Mouse (Mus musculus) lung, embryonic 15.5 days (tissue): ENCODE measurements around the gene Tpst1. TPM values are rescaled to one million over a fixed set of nuclear protein-coding genes. Genes with fewer than 3 reads are reported as not detected.

Experiments used
- ATAC-seq: fragments of 200-750 bp; cut with Nextera tagmentation; 2 replicates; pipeline ENCODE4 v1.8.0; 2017; ENCODE audit warnings: moderate number of reproducible peaks, borderline replicate concordance; ENCODE audit not compliant: low FRiP score, low TSS enrichment; ENCODE audit errors: extremely low read depth
- H3K27ac ChIP-seq: fragments of 300-500 bp; sonication (generic); 2 replicates; pipeline ENCODE4 v1.5.1; 2015; ENCODE audit warnings: moderate library complexity, mild to moderate bottlenecking, inconsistent platforms
- H3K27me3 ChIP-seq: fragments of 300-500 bp; sonication (generic); 2 replicates; pipeline ENCODE4 v1.6.1; 2015; ENCODE audit warnings: inconsistent platforms
- H3K36me3 ChIP-seq: fragments of 300-500 bp; sonication (generic); 2 replicates; pipeline ENCODE4 v1.6.1; 2015; ENCODE audit warnings: inconsistent platforms
- H3K4me1 ChIP-seq: fragments of 300-500 bp; sonication (generic); 2 replicates; pipeline ENCODE4 v1.6.1; 2015; ENCODE audit warnings: inconsistent platforms
- H3K4me2 ChIP-seq: fragments of 300-500 bp; sonication (generic); 2 replicates; pipeline ENCODE4 v1.6.1; 2015; ENCODE audit warnings: inconsistent platforms, mild to moderate bottlenecking, moderate library complexity
- H3K4me3 ChIP-seq: fragments of 300-500 bp; sonication (generic); 2 replicates; pipeline ENCODE4 v1.5.1; 2015; ENCODE audit warnings: mild to moderate bottlenecking, inconsistent platforms
- H3K9ac ChIP-seq: fragments of 300-500 bp; sonication (generic); 2 replicates; pipeline ENCODE4 v1.6.1; 2015; ENCODE audit warnings: inconsistent platforms
- H3K9me3 ChIP-seq: fragments of 300-500 bp; sonication (generic); 2 replicates; pipeline ENCODE4 v1.6.1; 2016; ENCODE audit warnings: inconsistent platforms
- WGBS: fragments of 180-500 bp; shearing (Covaris S2); methylation state at CpG from one replicate; pipeline ENCODE4 v1.1.7; 2015; 5-methylcytosine and 5-hydroxymethylcytosine counted together
- polyA plus RNA-seq: library from polyadenylated mRNA; unstranded; fragments of >200 nt; fragmentation: Nextera tagmentation; extraction: Ambion mirVana; gene quantifications from 2 replicates; pipeline ENCODE4 v1.2.1, GENCODE M21; 2015

Gene Tpst1
- polyA plus RNA-seq, 1 experiment from 2014 or later, result 69.6 TPM

- Histone ChIP-seq H3K4me1 (peaks cover 10% of the 10 kb centered on the region), H3K27me3 (no peaks in the 10 kb centered on the region), H3K4me3 (peak overlapping the region; percentile 84), H3K27ac (peak overlapping the region; percentile 73), H3K4me2 (peak overlapping the region; percentile 94), H3K9ac (peak overlapping the region; percentile 90), H3K9me3 (no peaks in the 10 kb centered on the region), H3K36me3 (no peaks in the 10 kb centered on the region)
- ATAC-seq, result peak; percentile 98
- under 1% methylated on average over 76 of the region's 86 CpGs for WGBS
Measured at GRCm38 (mm10) chr5:130079202-130080050, 6.3 kb downstream of the Tpst1 start.

- WGBS, result 68% methylated on average over 16 of the region's 16 CpGs
- H3K4me1 ChIP-seq, result peaks cover 10% of the 10 kb centered on the region
Measured at GRCm38 (mm10) chr5:130080051-130080681, 7.0 kb downstream of the Tpst1 start.

GRCm38 (mm10) chr5:130081181-130081881 is 8.2 kb downstream of the Tpst1 start:
- peaks cover 10% of the 10 kb centered on the region for H3K4me1 ChIP-seq
- H3K36me3 ChIP-seq, result no peaks in the 10 kb centered on the region
- 96% methylated on average over 8 of the region's 8 CpGs for WGBS
- ATAC-seq, result no peak
- no peak overlapping the region for H3K27ac ChIP-seq
- H3K4me2 ChIP-seq, result no peak overlapping the region
- no peak overlapping the region for H3K9ac ChIP-seq
- no peak overlapping the region for H3K4me3 ChIP-seq
- no peaks in the 10 kb centered on the region for H3K9me3 ChIP-seq
- no peaks in the 10 kb centered on the region for H3K27me3 ChIP-seq

More at GRCm38 (mm10) chr5:130080051-130080681, 7.0 kb downstream of the Tpst1 start:
- Histone ChIP-seq H3K27ac (no peak overlapping the region), H3K9me3 (no peaks in the 10 kb centered on the region), H3K9ac (peak overlapping the region; percentile 90), H3K4me3 (peak overlapping the region; percentile 84), H3K27me3 (no peaks in the 10 kb centered on the region), H3K36me3 (no peaks in the 10 kb centered on the region), H3K4me2 (peak overlapping the region; percentile 94)
- ATAC-seq, result no peak

GRCm38 (mm10) chr5:130082431-130082830 is 9.3 kb downstream of the Tpst1 start:
- Histone ChIP-seq H3K27me3 (no peaks in the 10 kb centered on the region), H3K36me3 (no peaks in the 10 kb centered on the region), H3K27ac (no peak overlapping the region), H3K4me2 (no peak overlapping the region), H3K9ac (no peak overlapping the region), H3K4me3 (no peak overlapping the region), H3K4me1 (peaks cover 10% of the 10 kb centered on the region), H3K9me3 (no peaks in the 10 kb centered on the region)
- WGBS, result 84% methylated on average over 4 of the region's 4 CpGs
- no peak for ATAC-seq

GRCm38 (mm10) chr5:130084271-130084670 is 11.1 kb downstream of the Tpst1 start:
- Histone ChIP-seq H3K27ac (no peak overlapping the region), H3K27me3 (no peaks in the 10 kb centered on the region), H3K9ac (no peak overlapping the region), H3K9me3 (no peaks in the 10 kb centered on the region), H3K4me3 (no peak overlapping the region), H3K4me1 (peaks cover 10% of the 10 kb centered on the region), H3K36me3 (no peaks in the 10 kb centered on the region), H3K4me2 (no peak overlapping the region)
- no peak for ATAC-seq
- WGBS, result 71% methylated on average over 3 of the region's 3 CpGs

GRCm38 (mm10) chr5:130088008-130088407 is 14.9 kb downstream of the Tpst1 start:
- H3K4me1 ChIP-seq, result no peaks in the 10 kb centered on the region
- ATAC-seq, result no peak
- WGBS, result 70% methylated on average over 7 of the region's 7 CpGs
- no peak overlapping the region for H3K4me2 ChIP-seq
- no peaks in the 10 kb centered on the region for H3K27me3 ChIP-seq
- no peak overlapping the region for H3K27ac ChIP-seq
- H3K9me3 ChIP-seq, result no peaks in the 10 kb centered on the region
- H3K9ac ChIP-seq, result no peak overlapping the region
- H3K4me3 ChIP-seq, result no peak overlapping the region
- H3K36me3 ChIP-seq, result 0 out of 2 replicates have a peak, but pooled peaks cover 5% of the 10 kb centered on the region

- H3K4me1 ChIP-seq, result no peaks in the 10 kb centered on the region
- H3K9ac ChIP-seq, result no peak overlapping the region
- no peaks in the 10 kb centered on the region for H3K9me3 ChIP-seq
- no peak for ATAC-seq
- no peak overlapping the region for H3K4me2 ChIP-seq
- 0 out of 2 replicates have a peak, but pooled peaks cover 5% of the 10 kb centered on the region for H3K36me3 ChIP-seq
- WGBS, result 76% methylated on average over 4 of the region's 4 CpGs
- H3K27me3 ChIP-seq, result no peaks in the 10 kb centered on the region
- H3K27ac ChIP-seq, result no peak overlapping the region
- H3K4me3 ChIP-seq, result no peak overlapping the region
Measured at GRCm38 (mm10) chr5:130088612-130089011, 15.5 kb downstream of the Tpst1 start.

GRCm38 (mm10) chr5:130089177-130089576 is 16.1 kb downstream of the Tpst1 start:
- Histone ChIP-seq H3K4me2 (no peak overlapping the region), H3K9me3 (no peaks in the 10 kb centered on the region), H3K27ac (no peak overlapping the region), H3K36me3 (0 out of 2 replicates have a peak, but pooled peaks cover 5% of the 10 kb centered on the region), H3K4me3 (no peak overlapping the region), H3K4me1 (no peaks in the 10 kb centered on the region), H3K27me3 (no peaks in the 10 kb centered on the region), H3K9ac (no peak overlapping the region)
- WGBS, result 59% methylated on average over 7 of the region's 7 CpGs
- no peak for ATAC-seq

GRCm38 (mm10) chr5:130089626-130090393 is 16.7 kb downstream of the Tpst1 start:
- H3K36me3 ChIP-seq, result 0 out of 2 replicates have a peak, but pooled peaks cover 5% of the 10 kb centered on the region
- no peaks in the 10 kb centered on the region for H3K4me1 ChIP-seq
- H3K4me2 ChIP-seq, result no peak overlapping the region
- H3K27ac ChIP-seq, result no peak overlapping the region
- ATAC-seq, result no peak
- WGBS, result 73% methylated on average over 18 of the region's 18 CpGs
- H3K4me3 ChIP-seq, result no peak overlapping the region
- H3K9ac ChIP-seq, result no peak overlapping the region
- no peaks in the 10 kb centered on the region for H3K9me3 ChIP-seq
- no peaks in the 10 kb centered on the region for H3K27me3 ChIP-seq

- H3K9ac ChIP-seq, result no peak overlapping the region
Measured at GRCm38 (mm10) chr5:130096754-130097153, 23.6 kb downstream of the Tpst1 start.

GRCm38 (mm10) chr5:130097837-130098236 is 24.7 kb downstream of the Tpst1 start:
- Histone ChIP-seq H3K9me3 (no peaks in the 10 kb centered on the region), H3K4me1 (no peaks in the 10 kb centered on the region), H3K4me2 (no peak overlapping the region), H3K36me3 (peaks cover 13% of the 10 kb centered on the region; the same call in 1 of the 2 replicates), H3K9ac (no peak overlapping the region), H3K27me3 (no peaks in the 10 kb centered on the region), H3K4me3 (no peak overlapping the region), H3K27ac (no peak overlapping the region)
- ATAC-seq, result no peak
- 67% methylated on average over 2 of the region's 2 CpGs for WGBS

More at GRCm38 (mm10) chr5:130096754-130097153, 23.6 kb downstream of the Tpst1 start:
- H3K9me3 ChIP-seq, result no peaks in the 10 kb centered on the region
- no peak for ATAC-seq
- H3K27ac ChIP-seq, result no peak overlapping the region
- H3K4me1 ChIP-seq, result no peaks in the 10 kb centered on the region
- H3K27me3 ChIP-seq, result no peaks in the 10 kb centered on the region
- peaks cover 4% of the 10 kb centered on the region; the same call in 1 of the 2 replicates for H3K36me3 ChIP-seq
- no peak overlapping the region for H3K4me2 ChIP-seq
- no peak overlapping the region for H3K4me3 ChIP-seq
- 68% methylated on average over 12 of the region's 12 CpGs for whole genome bisulfite sequencing
